Mouse (Mus musculus) small intestine, adult 2 months (tissue): ENCODE results near the gene Il17re.

Experiments
- CTCF ChIP-seq: fragments of 200-500 bp; IDR thresholded peaks from 2 replicates; pipeline ENCODE4 v1.5.1; 2012; ENCODE audit warnings: low read depth, mild to moderate bottlenecking, control low read depth, inconsistent platforms, low read length, moderate library complexity, mixed read lengths; ENCODE audit not compliant: insufficient replicate concordance, insufficient read length; ENCODE audit errors: extremely low read depth
- POLR2A ChIP-seq: fragments of 200-500 bp; IDR thresholded peaks from 2 replicates; pipeline ENCODE4 v1.6.1; 2012; ENCODE audit warnings: low read depth, mild to moderate bottlenecking, control low read depth, inconsistent platforms, low read length, moderate library complexity

GRCm38 (mm10) chr6:113424187-113424586 is 34.1 kb upstream of the Il17re start:
- TF ChIP-seq CTCF, result no peak
- no peak for TF ChIP-seq POLR2A
